Mouse (Mus musculus) limb, embryonic 14.5 days (tissue): ENCODE results near the gene Cdk7. TPM values are rescaled to one million over a fixed set of nuclear protein-coding genes. Genes with fewer than 3 reads are reported as not detected.

Experiments
- ATAC-seq: fragments of 200-750 bp; cut with Nextera tagmentation; 2 replicates; pipeline ENCODE4 v1.8.0; 2017; ENCODE audit warnings: low read depth, moderate number of reproducible peaks, moderate TSS enrichment; ENCODE audit not compliant: low FRiP score
- DNase-seq: peaks from one replicate; pipeline ENCODE4 v3.0.0-alpha.2; 2015; ENCODE audit warnings: low spot score
- H3K27ac ChIP-seq: fragments of 300-500 bp; sonication (generic); replicated peaks from 2 replicates; pipeline ENCODE4 v1.5.1; 2014; ENCODE audit warnings: low read depth, mild to moderate bottlenecking, low read length, moderate library complexity, mixed read lengths
- H3K27me3 ChIP-seq: fragments of 300-500 bp; sonication (generic); 2 replicates; pipeline ENCODE4 v1.6.1; 2014; ENCODE audit warnings: low read length, mixed read lengths; ENCODE audit not compliant: control insufficient read depth, insufficient read depth
- H3K36me3 ChIP-seq: fragments of 300-500 bp; sonication (generic); 2 replicates; pipeline ENCODE4 v1.6.1; 2014; ENCODE audit warnings: mild to moderate bottlenecking, low read length, moderate library complexity, mixed read lengths; ENCODE audit not compliant: control insufficient read depth, insufficient read depth
- H3K4me1 ChIP-seq: fragments of 300-500 bp; sonication (generic); 2 replicates; pipeline ENCODE4 v1.6.1; 2014; ENCODE audit warnings: antibody characterized with exemption, low read length, mixed read lengths; ENCODE audit not compliant: control insufficient read depth, insufficient read depth
- H3K4me2 ChIP-seq: fragments of 300-500 bp; sonication (generic); replicated peaks from 2 replicates; pipeline ENCODE4 v1.6.1; 2014; ENCODE audit warnings: low read depth, mild to moderate bottlenecking, low read length, moderate library complexity; ENCODE audit not compliant: severe bottlenecking
- H3K4me3 ChIP-seq: fragments of 300-500 bp; sonication (generic); replicated peaks from 2 replicates; pipeline ENCODE4 v1.5.1; 2014; ENCODE audit warnings: low read length
- H3K9ac ChIP-seq: fragments of 300-500 bp; sonication (generic); 2 replicates; pipeline ENCODE4 v1.6.1; 2014; ENCODE audit warnings: mild to moderate bottlenecking, low read depth, low read length, moderate library complexity; ENCODE audit not compliant: severe bottlenecking
- H3K9me3 ChIP-seq: fragments of 300-500 bp; sonication (generic); 2 replicates; pipeline ENCODE4 v1.6.1; 2016; ENCODE audit warnings: low read length; ENCODE audit not compliant: control insufficient read depth
- POLR2A ChIP-seq: fragments of 200-500 bp; IDR thresholded peaks from 2 replicates; pipeline ENCODE4 v1.8.0; 2012; ENCODE audit warnings: inconsistent platforms, mild to moderate bottlenecking, moderate library complexity, borderline replicate concordance; ENCODE audit not compliant: insufficient read depth, insufficient read length; ENCODE audit errors: extremely low read depth
- WGBS: fragments of 180-500 bp; shearing (Covaris S2); extraction: QIAGEN DNeasy Blood & Tissue Kit; methylation state at CpG from one replicate; pipeline ENCODE4 v1.1.7; 2014; 5-methylcytosine and 5-hydroxymethylcytosine counted together
- polyA plus RNA-seq, 2 experiments: library from polyadenylated mRNA; depleted of rRNA in 1 of 2; stranded (reverse) in 1 of 2; unstranded in 1 of 2; fragments of >200 nt; fragmentation: Nextera tagmentation in 1 of 2; extraction: Ambion mirVana in 1 of 2; gene quantifications; 2 replicates each; pipeline versions ENCODE4 v1.2.1 to v1.2.3; 2012 to 2014

The Cdk7 gene
- polyA plus RNA-seq, 2 experiments: 60.3 to 94.8 TPM

GRCm38 (mm10) chr13:100682837-100683236 is 47.9 kb downstream of the Cdk7 start:
- WGBS: 70% methylated on average over 2 of the region's 2 CpGs
- Histone ChIP-seq H3K27ac (no peak overlapping the region), H3K9me3 (no peaks in the 10 kb centered on the region), H3K27me3 (no peaks in the 10 kb centered on the region), H3K4me2 (no peak overlapping the region), H3K4me3 (no peak overlapping the region), H3K9ac (no peak overlapping the region), H3K36me3 (no peaks in the 10 kb centered on the region), H3K4me1 (no peaks in the 10 kb centered on the region)
- ATAC-seq (no peak), DNase-seq (no peak)
- TF ChIP-seq POLR2A: no peak

- no peak for ATAC-seq
- H3K27me3 ChIP-seq: no peaks in the 10 kb centered on the region
- H3K27ac ChIP-seq: no peak overlapping the region
- no peak overlapping the region for H3K9ac ChIP-seq
- no peak overlapping the region for H3K4me3 ChIP-seq
- no peaks in the 10 kb centered on the region for H3K36me3 ChIP-seq
- DNase-seq: no peak
- 86% methylated on average over 8 of the region's 8 CpGs for WGBS
- no peaks in the 10 kb centered on the region for H3K9me3 ChIP-seq
- no peak for TF ChIP-seq POLR2A
- no peaks in the 10 kb centered on the region for H3K4me1 ChIP-seq
- no peak overlapping the region for H3K4me2 ChIP-seq
Measured at GRCm38 (mm10) chr13:100681615-100682014, 49.1 kb downstream of the Cdk7 start.

- Histone ChIP-seq H3K4me3 (no peak overlapping the region), H3K9me3 (no peaks in the 10 kb centered on the region), H3K27ac (no peak overlapping the region), H3K9ac (no peak overlapping the region), H3K36me3 (no peaks in the 10 kb centered on the region), H3K4me1 (no peaks in the 10 kb centered on the region), H3K27me3 (no peaks in the 10 kb centered on the region), H3K4me2 (no peak overlapping the region)
- TF ChIP-seq POLR2A: no peak
- ATAC-seq: no peak
- no peak for DNase-seq
- WGBS: 84% methylated on average over 15 of the region's 15 CpGs
Measured at GRCm38 (mm10) chr13:100675936-100676635, 54.7 kb downstream of the Cdk7 start.

- 48% methylated on average over 9 of the region's 9 CpGs for WGBS
- Histone ChIP-seq H3K4me3 (peak overlapping the region; percentile 53), H3K27me3 (no peaks in the 10 kb centered on the region), H3K36me3 (peaks cover 16% of the 10 kb centered on the region), H3K4me1 (no peaks in the 10 kb centered on the region), H3K9me3 (no peaks in the 10 kb centered on the region), H3K9ac (peak overlapping the region; percentile 75), H3K4me2 (peak overlapping the region; percentile 85), H3K27ac (no peak overlapping the region)
- DNase-seq (no peak), ATAC-seq (no peak)
- TF ChIP-seq POLR2A: no peak
Measured at GRCm38 (mm10) chr13:100670181-100670741, 60.5 kb downstream of the Cdk7 start.

GRCm38 (mm10) chr13:100669291-100670022 is 61.3 kb downstream of the Cdk7 start, which contains the start of gene Ccdc125:
Gene Ccdc125 (plus strand): TSS chr13:100669717.
- Histone ChIP-seq H3K27me3 (no peaks in the 10 kb centered on the region), H3K36me3 (peaks cover 18% of the 10 kb centered on the region), H3K27ac (0 out of 2 replicates have a peak within 1 kb of the TSS, but pooled peaks have one; percentile 5), H3K9ac (peak within 1 kb of the TSS; percentile 75), H3K9me3 (no peaks in the 10 kb centered on the region), H3K4me3 (peak within 1 kb of the TSS; percentile 53), H3K4me1 (no peaks in the 10 kb centered on the region), H3K4me2 (peak within 1 kb of the TSS; percentile 85)
- DNase-seq (peak; percentile 20), ATAC-seq (peak; percentile 62; the same call in 1 of the 2 replicates)
- peak; percentile 30; the same call in 1 of the 2 replicates for TF ChIP-seq POLR2A
- WGBS: 0% methylated on average over 44 of the region's 44 CpGs
